Mouse (Mus musculus) erythroblast, embryonic 14.5 days (primary cell): Measurements from ENCODE around the gene Plekho1.

Experiments
- GATA1 ChIP-seq: IDR thresholded peaks from 2 replicates; pipeline ENCODE4 v1.6.1; 2012; ENCODE audit warnings: low read length, inconsistent platforms, mixed read lengths
- TAL1 ChIP-seq: IDR thresholded peaks from 3 replicates; pipeline ENCODE4 v1.6.1; 2012; ENCODE audit warnings: low read length, inconsistent platforms, mixed read lengths

DNA sequence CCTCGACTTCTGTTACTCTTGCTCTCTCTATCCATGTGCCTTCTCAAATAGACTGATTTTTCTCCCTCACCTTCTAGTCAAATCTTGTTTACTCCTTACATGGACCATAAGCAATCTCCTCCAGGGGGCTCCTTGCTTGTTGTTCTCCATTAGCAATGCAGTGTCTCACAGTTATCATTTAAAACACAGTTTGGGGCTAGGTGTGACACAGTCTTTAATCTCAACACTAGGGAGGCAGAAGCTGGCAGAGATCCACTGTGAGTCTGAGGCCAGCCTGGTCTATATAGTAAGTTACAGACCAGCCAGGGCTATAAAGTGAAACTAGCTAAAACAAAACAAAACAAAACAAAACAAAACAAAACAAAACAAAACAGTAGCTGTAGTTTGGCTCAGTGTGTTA is 31.3 kb upstream of the Plekho1 start:
- TF ChIP-seq GATA1 (no peak), TAL1 (no peak)
